Mouse (Mus musculus): ENCODE measurements at regions not wholly inside any gene's neighbourhood (a gene's known extent, or its start where the extent isn't known, plus 50 kb on each side); places are given as distances from the start of the nearest gene placed in this dataset.
A peak's percentile ranks its signal among the peaks of the same experiment; 100 is the strongest.

DNA sequence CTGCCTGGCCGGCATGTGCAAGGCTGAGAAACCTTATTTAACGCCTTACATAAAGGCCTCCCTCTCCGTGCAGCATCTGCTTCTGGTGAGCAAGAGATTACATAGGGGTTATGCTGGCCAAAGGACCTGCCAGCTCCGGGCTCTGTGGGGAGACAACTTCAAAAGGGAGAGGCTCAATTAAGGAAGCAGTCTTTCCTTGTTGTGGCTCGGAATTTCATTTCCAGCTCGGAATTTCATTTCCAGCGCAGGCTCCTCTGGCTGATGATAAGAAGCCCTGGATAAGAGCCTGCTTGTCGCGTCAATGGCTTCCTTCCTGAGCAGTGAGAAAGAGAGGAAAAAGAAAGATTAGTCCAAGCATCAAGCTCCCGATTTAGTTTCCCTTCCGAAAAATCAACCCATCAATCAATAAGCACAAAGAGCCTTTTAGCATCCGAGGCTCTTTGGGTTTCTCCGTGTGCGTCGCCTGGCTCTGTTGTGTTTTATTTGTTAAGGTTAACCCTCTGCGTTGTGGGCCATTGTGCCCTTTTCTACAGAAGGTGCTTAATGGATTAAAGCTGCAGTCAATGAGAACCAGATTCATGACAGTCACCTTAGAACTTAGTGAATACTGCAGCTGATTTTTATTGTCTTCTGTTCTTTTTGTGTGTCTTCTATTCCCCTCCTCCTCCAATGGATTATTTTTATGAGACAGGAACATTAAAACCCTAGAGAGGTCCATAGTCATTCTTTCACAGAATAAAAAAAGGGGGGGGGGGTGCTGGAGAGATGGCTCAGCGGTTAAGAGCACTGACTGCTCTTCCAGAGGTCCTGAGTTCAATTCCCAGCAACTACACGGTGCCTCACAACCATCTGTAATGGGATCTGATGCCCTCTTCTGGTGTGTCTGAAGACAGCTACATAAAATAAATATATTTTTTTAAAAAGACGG, 218.3 kb downstream of the Myo1b start:
- DNase-seq, result peak; percentile 56

DNA sequence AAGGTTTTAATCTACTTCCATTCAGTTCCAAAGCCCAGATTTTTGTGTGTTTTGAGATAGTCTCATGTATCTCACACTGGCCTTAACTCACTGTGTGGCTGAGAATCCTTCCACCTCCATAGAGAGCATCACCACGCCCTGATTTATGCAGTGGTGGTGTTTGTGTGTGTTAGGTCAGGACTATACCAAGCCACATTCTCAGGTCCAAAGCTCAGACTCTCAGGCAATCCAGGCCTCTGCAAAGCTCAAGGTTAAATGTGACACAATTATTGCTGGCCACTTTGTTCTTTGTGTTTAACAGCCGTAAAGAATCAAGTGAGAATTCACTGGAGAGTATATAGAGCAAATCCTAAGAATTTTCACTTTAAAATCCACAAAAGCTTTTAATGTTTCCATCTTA, 218.2 kb upstream of the Nabp1 start:
- DNase-seq, result no peak

DNA sequence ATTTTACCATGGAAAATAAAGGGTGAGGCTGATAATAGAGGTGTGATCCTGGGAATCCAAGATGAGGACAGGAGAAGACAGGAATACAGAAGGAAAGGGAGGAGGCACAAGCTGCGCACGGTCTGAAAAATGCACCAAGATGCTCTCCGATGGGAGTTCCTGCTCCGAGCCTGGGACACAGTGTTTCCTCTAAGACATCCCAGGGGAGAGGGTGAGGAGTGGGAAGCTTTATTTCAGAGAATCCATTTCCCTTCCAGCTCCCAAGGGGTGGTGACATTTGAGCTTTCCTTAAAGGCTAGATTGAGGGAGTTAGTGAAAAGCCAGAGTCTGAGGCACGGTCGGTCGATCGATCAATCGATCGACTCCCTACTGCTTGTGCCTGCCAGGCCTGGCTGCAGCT, 212.7 kb upstream of the Nabp1 start:
- no peak for DNase-seq

DNA sequence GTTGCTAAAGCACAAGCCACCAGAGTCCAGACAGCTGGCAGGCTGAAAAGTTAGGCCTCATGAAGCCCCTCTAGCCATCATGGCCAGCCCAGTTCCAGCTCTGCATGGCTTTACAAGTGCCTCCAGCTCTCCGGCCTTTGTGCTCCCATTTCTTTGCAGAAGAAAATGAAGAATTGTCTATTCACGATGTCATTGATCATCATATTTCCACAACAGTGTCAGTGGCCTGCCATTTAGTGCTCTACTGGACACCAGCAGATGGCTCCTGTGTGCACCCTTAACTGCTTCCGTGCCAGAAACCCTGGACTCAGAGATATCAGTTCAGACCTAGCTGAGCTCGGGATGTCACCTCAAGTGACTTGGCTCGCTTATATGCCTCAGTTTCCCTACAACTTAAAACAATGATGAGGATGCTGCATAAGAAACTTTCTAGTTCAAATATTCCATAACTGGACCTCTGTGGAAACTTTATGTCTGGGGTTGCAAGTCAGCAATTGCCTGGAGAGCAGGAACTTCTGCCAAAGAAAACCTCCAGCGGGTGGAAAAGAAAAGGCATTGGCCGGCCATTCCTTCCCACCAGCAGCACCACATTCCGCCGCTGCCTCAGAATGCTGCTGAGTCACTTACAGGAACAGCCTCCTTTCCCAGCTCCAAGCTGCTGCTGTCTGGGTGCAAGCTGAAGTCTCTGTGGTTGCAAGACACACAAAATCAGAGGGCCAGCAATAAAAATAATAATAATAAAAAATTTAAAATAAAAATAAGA, 211.4 kb upstream of the Nabp1 start:
- no peak for DNase-seq

DNA sequence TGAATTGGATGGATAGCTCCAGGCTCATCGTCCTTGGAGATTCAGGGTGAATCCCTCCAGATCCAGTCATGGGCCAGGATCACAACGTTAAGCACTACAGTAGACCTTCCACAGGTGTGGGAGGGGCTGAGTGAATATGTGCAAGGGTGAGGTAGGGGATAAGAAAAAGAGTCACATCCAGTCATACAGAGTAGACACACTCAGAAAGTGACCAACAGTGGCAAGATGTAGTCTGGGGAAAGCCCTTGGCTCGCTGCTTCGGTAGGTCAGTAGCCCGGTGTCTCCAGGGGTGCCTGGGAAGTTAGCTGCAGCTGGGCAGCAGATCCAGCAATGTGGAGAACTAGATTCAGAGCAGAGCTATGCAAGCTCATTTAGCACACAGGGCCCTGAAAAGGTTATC, 210.7 kb upstream of the Nabp1 start:
- no peak for DNase-seq

DNA sequence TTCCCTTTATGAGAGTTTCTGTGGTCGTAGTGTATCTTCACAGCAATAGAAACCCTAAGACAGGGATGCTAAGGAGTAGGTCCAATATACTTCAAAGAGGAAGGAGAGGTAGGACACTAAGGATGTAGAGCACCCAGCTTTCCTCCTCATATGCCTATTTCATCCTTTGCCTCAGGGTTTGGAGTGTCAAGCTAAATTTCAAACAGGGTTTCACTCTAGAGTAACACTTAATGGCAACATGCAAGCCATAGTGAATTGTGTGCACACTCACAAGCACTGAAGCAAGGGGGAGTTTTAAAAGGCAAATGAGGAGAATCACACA, 210.0 kb upstream of the Nabp1 start:
- DNase-seq, result no peak

DNA sequence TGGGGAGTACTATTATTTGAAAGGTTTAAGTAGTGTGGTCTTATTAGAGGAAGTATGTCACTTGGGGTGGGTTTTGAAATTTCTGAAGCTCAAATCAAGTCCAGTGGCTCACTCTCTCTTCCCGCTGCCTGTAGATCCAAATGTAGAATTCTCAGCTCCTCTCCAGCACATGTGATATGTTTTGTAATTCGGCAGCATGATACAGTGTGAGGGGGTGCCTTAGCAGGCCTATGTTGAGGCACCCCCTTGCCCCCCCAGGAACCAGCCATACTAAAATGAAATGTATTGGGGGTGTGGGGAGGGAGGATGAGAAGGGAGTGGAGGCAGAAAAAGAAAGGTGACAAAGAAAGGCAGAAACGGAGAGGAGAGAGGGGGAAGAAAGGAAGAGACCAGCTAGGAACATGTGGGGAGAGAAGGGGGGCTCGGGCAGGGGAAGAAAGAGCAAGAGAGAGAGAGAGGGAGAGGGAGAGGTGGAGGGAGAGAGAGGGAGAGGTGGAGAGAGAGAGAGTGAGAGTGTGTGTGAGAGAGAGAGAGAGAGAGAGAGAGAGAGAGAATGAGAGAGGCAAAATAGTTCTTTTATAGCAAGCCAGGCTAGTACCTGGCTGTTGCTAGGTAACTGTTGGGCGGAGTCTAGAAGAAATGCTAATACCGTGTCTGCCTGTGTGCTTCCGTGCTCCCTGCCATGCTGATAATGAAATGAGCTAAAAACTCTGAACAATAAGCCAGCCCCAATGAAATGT, 209.4 kb upstream of the Nabp1 start:
- DNase-seq, result no peak

DNA sequence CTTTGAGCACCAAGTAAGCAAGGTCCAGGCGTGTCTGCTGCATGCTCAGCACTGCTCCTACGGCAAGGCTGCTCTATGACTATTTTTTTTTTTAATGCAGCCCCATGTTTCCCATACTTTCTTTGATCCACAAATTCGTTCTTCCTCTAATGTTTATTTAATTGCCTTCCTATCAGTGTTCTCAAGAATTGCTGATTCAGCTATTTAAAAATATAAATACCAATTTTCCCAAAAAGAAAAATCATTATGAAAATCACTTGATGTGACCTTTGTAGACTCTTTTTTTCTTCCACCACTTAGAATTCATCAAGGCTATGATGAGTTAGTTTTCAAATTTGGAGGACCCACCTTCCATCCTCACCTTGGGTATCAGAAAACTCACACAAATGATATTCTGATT, 208.5 kb upstream of the Nabp1 start:
- DNase-seq, result no peak

DNA sequence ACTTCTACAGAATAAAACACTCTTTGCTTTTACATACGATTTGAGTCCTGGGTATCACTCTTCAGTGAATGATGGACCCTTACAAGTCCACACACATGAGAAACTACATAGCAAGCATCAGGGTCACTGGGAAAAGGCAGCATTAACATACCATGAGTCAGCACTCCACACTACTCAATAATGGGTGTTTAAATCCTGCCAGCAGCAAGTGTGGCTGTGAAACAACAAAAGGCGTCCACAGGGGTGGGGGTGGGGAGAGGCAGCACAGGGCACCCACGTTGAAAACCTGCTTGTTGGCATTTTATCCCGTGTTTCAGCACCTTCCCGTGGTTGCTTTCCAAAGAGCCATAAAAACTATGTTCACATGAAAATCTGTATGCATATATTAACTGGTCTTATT, 204.0 kb upstream of the Nabp1 start:
- DNase-seq, result no peak

DNA sequence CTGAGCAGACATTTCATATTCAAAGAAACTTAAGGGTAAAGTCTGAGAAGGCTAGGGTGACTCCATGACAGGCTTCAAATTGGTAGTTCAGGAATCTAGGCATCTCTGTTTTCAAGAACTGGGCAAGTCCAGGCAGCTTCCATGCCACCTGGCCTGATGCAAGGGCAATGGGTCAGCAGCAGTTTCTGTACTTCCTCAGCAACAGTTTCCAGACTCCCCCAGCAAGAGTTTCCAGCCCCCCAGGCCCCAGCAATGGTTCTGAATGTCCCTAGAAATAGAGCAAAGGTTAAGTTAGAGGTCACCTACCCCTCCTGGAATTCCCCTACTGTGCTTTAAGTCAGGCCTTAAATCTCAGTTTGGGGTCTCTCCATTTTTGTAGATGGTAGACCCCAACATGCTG, 203.6 kb upstream of the Nabp1 start:
- DNase-seq, result no peak

DNA sequence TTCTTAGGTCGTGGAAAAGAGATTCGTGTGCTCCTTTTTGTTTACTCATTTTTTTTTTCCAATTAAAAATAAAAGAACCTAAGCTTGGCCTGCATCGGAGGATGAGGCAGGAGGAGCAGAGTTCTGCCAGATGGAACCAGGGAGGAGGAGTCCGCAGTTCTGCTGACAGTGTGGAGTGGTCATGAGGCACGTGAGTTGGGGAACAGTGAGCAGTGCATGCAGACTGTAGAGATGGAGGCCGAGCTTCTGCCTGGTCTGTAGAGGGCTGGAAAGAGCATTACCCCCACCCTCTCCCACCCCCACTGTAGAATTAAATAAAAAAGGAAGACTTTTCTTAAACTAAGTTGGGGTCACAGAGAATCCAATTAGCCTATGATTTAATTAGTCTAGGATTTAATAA, 202.5 kb upstream of the Nabp1 start:
- DNase-seq, result no peak

DNA sequence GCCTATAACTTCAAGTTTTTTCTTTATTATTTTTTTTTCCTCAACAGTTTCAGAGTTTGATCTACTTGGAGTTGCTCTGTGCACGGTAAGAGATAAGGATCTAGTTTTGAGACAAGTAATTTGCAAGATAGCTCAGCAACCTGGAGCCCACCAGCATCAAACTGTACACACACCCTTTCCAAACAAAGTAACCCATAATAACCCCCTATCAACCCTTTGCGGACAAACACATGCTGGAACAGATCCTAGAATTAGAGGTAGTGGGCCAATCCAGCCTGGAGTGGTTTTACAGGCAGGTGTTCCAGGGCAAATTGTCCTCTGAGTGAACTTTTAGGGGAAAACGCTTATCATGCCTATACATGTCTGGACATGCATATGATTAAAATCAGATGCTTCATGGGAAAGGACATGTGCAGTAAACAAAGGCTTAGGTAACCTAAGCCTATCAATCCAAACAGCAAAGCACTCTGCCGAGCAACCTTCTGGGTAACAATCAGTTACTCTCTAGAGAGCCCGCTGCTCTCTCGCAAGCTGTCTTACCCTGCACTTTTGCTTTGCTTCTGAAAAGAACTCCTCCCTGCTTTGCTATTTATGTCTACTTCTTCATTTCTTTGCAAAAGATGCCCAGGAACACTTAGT, 200.2 kb upstream of the Nabp1 start:
- no peak for DNase-seq

DNA sequence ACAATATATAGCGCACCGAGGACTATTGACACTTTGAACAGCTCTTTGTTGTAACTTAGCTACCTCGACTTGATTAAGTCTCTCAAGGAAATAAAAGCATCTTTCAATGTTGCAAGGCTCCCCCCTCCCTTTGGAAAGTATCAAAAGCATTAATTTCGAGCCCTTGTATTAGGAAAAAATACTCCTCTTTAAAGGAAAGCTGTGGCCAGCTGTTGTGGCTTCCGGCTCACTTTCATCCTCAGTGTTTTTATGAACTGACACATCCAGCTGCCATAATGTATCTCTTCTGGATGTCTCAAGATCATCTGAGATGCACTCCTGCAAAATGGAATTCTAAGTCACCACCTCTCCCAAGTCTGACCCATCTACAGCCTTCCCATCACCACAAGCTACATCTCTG, 199.6 kb upstream of the Nabp1 start:
- DNase-seq, result no peak

DNA sequence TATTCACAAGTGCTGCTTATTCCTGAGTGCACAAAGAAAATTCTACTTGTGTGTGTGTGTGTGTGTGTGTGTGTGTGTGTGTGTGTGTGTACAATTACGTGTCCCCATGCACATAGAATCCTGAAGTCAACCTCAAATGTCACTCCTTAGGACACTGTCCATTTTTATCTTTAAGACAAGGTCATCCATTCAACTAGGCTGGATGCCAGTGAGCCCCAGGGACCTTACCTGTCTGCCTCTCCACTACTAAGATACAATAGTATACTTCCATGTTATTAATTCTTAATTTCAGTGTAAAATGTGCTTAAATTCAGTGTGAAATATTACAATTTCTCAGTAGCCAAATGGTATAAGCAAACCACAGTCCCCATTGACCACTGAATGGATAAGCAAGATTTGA, 193.5 kb upstream of the Nabp1 start:
- peak; percentile 73 to 79 for DNase-seq

DNA sequence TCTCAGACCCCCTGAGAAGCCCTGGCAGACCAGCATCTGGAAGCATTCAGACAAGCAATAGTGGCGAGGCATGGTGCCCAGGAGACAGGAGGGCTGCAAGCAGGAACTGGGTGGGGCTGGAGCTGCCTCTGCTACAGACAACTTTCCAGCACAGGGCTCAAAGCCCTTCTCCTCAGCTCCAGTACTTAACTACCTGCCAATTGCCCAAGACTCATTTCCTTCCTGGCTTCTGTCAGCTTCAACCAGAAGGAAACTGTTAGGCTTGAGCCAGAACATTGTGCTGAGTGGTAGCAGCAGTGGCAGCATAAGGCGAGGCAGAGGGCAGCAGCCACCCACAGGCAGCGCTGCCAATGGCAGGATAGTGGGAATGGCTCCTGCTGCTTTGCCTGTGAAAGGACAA, 193.1 kb upstream of the Nabp1 start:
- peak; percentile 88 to 93 for DNase-seq

DNA sequence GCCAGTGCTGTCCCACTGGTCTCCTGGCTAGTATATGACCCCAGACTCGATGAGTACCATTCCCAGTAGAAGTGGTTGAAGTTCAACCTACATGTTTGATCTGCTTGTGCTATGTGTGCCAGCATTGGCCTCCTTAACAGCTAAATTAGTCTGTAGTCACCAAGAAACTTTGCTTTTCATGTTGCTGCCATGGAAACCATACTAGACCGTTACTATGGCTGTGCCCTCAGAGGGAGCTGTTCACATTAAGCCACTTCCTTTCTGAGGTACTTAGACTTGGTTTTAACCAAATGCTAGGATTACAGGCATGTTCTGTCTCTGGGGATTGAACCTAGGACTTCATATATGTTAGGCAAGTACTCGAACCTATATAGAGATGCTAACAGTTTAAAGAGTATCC, 191.8 kb upstream of the Nabp1 start:
- DNase-seq, result no peak

DNA sequence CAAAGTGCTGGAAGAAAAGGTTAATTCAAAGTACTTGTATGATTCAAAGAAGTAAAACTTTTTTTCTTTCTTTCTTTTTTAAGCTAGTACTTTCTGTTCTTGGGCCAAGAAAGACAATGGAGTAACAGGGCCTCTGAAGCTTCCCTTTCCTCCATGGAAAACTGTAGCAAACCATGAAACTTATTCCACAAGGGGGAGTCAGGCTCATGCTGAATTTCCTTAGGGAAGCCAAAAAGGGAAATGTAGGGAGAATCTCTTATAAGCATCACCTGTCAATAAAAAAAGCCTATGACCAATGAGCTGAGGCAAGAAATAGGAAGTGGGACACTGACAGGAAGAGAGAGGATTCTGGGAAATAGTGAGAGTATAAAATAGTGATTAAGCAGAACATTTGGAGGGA, 190.7 kb upstream of the Nabp1 start:
- DNase-seq, result peak; percentile 36 to 53

DNA sequence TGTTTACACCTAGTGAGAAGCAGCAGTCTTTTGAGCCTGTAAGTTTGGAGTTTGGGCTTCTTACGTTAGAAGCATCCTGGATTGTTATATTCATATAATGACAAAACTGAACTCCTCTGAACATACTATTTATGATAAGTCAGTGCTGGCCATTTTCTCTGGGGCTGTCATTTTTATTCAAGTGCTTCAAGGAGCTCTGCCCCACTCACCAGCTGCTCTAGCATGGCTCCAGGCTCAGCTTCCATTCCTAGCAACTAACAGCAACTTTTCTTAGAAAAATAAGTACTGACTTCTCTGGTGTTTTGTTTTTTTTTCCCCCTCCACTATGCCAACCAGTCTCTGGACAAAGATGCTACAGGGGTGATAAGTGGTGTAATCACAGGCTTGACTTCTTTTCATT, 182.3 kb upstream of the Nabp1 start:
- DNase-seq, result no peak

DNA sequence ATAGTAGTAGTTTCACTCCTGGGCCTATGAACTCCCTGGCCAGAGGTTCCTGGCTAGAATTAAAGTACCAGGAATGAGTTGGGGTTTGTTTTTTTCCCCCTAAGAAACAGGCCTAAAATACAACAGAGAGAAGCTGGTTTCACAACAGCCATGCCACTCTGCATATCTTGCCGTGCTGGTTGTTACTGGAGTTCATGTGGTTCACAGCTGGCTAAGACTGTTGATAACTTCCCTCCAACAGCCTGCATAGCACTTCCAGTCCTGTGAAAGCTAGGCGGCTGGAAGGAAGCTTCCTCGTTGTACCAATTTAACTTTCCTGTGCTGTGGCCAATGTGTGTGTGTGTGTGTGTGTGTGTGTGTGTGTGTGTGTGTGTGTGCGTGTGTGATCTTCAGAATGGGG, 179.0 kb upstream of the Nabp1 start:
- no peak for DNase-seq

DNA sequence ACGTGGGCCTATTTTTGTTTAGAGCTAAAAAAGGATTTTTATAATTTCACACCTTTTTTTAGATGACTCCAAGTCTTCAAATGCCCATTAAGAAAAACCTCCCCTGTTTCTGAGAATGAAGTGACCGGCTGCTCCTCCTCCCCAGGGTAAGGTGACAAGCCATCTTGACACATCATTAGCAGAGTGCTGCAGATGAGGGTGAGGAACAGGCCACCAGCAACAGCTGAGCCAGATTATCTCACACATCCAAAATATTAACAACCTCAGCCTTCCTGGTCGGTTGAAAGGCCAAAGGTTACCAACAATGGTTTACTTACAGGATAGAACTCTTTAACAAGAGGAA, 172.4 kb upstream of the Nabp1 start:
- peak; percentile 49 to 58 for DNase-seq

DNA sequence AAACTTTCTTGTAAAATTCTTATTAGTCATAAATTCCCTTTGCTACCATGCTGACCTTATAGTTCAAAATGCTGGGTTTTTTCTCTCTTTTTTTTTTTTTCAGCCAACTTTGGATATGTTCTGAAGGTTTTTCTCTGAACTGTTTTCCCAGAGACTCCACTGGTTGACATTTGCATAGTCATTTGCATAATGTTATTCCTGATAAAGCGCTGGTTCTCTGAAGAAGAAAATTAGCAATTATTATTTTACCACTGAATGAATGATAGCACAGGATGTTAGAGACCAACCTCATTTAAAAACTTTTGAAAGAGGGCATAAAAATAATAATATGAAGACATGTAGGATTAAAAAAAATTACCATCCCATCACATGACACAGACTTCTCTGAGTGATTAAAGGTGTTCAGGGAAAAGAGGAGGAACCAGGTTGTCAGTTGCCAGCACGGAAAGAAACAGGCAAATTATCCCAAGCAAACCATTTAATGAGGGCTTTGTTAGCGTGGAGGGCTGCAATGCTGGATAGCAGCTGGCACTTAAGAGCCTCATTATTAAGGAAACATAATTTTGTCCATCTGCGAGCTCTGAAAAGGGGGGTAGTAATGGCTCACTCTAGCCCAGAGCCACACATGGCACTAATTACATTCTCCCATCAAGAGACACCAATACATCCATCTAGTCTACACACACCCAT, 171.9 kb upstream of the Nabp1 start:
- DNase-seq, result peak; percentile 46 to 49

DNA sequence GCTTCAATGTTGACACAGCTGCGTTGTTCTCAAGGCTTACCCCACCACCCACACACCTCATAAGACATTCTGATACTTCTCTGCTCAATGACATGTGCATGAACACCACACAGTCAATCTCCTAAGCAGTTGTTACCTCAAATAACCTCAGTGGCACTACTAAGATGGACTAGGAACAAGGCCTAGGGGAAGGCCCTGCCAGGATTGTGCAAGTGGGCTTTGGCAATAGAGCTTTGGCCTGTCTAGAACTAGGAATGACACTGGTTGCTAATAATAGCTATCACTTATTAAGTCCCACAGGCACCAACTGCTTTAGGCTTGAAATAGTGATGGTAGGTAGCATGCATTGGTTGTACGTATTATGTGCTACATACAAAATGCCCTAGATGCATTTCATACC, 169.7 kb upstream of the Nabp1 start:
- DNase-seq, result no peak

DNA sequence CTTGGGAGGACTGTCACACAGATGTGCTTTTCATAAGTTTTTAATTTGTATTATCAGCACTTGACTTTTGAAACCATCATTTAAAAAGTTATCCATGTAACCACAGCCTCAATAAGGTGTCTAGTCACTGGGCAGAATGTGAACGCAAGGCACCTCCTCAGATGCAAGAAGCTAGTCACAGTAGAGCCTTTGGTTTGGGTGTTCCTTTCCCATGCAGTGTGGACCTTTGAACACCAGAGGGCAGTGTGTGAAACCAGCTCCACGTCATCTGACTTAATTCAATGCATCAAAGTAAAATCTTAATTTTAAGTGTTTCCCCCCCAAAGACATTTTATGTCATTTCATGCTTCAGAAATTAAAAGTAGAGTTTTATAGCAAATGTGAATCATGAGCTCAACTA, 166.2 kb upstream of the Nabp1 start:
- DNase-seq, result peak; percentile 89 to 91

Measured in cerebellum, postnatal 10 days (tissue).